Mouse (Mus musculus): Measurements from ENCODE around the gene Scd2.

DNA sequence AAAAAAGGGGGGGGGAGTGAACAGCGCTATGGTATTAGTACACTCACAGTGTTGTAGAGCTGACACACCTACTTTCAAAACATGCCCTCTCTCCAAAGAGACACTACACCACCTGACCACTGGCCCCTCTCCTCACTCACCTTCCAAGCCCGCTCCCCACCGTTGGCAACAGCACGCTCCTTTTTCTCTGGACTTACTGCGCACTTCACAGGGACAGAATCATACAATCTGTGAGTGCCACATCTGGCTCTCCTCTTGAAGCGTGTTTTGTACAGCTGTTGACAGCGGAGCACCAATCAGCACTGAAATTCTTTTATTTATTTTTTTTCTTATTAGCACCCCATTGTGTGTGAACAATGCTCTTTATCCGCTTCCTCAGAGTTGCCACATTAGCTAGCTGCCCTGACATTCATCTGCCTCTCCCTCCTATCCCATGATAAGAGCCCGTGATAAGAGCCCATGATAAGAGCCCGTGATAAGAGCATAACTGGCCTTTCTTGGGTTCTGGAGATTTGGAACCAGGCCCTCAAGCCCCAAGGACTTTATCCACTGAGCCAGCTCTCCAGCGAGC lies 47.0 kb upstream of the Scd2 start:
- no peak for TF ChIP-seq CTCF (IDR thresholded peaks at IDR 0.05; ENCODE audit: extremely low read depth, insufficient read depth, insufficient read length, insufficient replicate concordance)
- no peak for TF ChIP-seq POLR2A (IDR thresholded peaks at IDR 0.05; ENCODE audit: low read depth, low read length)

Measured in spleen, adult 2 months (tissue).